Mouse (Mus musculus): ENCODE measurements around the gene Gas2l3.

- TF ChIP-seq EP300 (IDR thresholded peaks at IDR 0.05; ENCODE audit: insufficient read depth, low read depth, low read length): no peak
- no peak for TF ChIP-seq CTCF (IDR thresholded peaks at IDR 0.05)
These were observed 46.5 kb upstream of the Gas2l3 start for GRCm38 (mm10) chr10:89490250-89490649.

Data from heart, adult 2 months (tissue).